Mouse (Mus musculus) cerebellum, adult 11 months (tissue): ENCODE measurements at regions not wholly inside any gene's neighbourhood (a gene's known extent, or its start where the extent isn't known, plus 50 kb on each side); places are given as distances from the start of the nearest gene placed in this dataset.

Experiments
- DNase-seq: peaks from one replicate; pipeline ENCODE4 v3.0.0; 2022

DNA sequence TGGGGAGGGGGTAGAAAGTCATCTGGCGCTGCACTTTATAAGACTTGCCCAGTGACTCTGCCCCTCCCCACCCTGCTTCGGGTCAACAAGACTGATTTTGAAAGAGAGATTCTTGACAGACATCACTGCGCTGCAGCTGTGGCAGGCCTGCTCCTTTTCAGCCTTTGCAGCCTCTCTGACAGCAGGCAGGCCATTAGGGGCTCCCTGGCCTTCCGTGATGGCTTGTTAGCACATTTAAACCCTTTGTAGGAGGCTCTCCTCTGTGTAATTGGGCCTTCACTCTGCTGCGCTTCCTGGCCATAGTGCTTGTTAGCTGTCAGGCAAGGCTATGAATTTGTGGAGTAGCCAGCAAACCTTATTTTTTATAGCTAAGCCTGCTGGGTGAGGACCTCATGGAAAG is 232.3 kb upstream of the Wscd1 start:
- DNase-seq, result no peak

GRCm38 (mm10) chr11:71527691-71528090 is 222.0 kb upstream of the Wscd1 start:
- no peak for DNase-seq

GRCm38 (mm10) chr11:71528588-71528987 is 221.1 kb upstream of the Wscd1 start:
- DNase-seq, result no peak

DNA sequence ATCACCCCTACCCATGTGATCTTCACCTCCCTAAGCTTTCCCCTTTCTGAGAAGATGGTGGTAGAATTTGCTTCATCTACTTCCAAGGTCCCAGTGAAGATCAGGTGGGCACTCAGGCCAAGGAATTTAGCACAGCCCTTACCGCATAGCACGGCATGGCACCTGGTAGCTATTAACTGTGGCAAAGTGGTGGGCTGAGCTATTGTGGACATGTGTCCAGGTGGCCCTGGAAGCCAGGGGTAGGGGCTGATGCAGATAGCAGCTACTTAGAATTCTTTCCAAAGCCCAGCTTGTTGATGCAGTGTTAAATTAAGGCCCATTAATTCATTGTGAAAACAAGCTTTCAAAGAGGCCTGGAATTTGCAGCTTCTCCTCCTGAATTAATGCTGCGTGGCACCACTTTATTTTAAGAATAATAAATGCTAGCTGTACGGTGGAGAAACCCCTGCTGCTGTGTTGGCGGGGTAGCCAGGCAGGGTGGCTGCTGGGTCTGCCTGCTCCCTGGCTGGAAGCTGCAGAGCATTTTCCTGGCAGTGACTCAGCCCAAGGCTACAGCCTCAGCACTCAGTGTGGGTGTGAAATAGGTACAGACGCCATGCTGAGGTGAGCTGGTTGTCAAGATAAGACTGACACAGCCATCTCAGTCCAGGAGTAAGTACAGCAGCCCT is 208.4 kb upstream of the Wscd1 start:
- no peak for DNase-seq

DNA sequence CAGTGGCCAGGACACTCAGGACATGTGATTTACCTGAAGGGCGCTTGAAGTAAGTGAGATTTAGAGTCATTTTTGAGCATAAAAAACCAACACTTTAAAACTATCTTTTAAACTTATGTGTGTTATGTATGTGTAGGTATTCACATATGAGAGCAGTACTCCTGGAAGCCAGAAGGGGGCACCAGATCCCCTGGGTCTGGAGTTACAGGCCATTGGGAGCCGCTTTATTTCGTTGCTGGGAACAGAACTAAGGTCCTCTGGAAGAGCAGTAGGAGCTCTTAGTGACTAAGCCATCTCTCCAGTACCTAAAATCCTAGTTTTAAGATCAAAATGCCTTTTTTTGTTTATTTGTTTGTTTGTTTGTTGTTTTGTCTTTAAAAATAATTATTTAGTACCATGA is 192.3 kb upstream of the Wscd1 start:
- DNase-seq, result no peak

GRCm38 (mm10) chr11:71564831-71565230 is 184.9 kb upstream of the Wscd1 start:
- DNase-seq, result no peak

- no peak for DNase-seq
Measured at GRCm38 (mm10) chr11:71576801-71577200, 172.9 kb upstream of the Wscd1 start.

DNA sequence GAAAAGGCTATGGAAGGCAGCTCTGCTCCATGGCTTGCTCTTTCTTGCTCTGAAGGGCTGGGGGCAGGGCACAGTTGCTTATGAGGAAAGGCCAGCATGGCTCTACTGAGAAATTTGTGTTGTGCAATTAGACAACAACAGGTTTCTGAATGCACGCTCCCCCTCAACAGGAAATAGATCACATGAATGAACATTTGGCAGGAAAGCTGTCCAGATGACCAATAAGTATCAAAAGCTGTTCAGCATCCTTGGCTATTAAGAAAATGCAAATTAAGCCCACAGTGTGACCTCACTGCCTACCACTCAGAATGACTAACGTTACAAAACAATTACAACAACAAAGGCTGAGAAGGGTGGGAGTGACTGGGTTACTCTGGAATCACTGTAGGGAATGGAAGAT is 167.9 kb upstream of the Wscd1 start:
- no peak for DNase-seq

- no peak for DNase-seq
Measured at GRCm38 (mm10) chr11:71591014-71591413, 158.7 kb upstream of the Wscd1 start.

GRCm38 (mm10) chr11:71594250-71594847 is 155.4 kb upstream of the Wscd1 start:
- peak; percentile 4 for DNase-seq

GRCm38 (mm10) chr11:71597709-71598108 is 152.0 kb upstream of the Wscd1 start:
- DNase-seq, result no peak

- DNase-seq, result no peak
Measured at GRCm38 (mm10) chr11:71610782-71611181, 138.9 kb upstream of the Wscd1 start.

DNA sequence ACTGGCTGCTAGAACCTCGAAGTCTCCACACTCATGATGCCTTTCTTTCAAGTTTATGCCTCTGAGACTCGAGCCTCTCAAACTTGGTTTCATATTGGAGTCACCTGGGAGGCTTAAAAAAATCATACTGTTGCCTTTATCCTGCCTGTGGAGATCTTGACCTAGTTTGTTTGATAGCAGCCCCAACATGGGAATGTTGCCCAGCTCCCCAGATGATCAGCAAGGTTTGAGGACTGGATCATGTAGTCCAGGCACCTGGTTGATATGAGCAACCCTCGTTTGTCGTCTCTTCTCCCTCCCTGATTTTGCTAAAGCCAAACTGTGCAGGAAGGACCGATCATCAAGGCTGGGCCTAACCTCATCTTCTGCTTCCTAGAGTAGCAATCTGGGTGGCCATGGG is 134.2 kb upstream of the Wscd1 start:
- peak; percentile 6 for DNase-seq

GRCm38 (mm10) chr11:71625501-71626191 is 124.1 kb upstream of the Wscd1 start:
- DNase-seq, result no peak

GRCm38 (mm10) chr11:71636111-71636510 is 113.6 kb upstream of the Wscd1 start:
- peak; percentile 6 for DNase-seq

DNA sequence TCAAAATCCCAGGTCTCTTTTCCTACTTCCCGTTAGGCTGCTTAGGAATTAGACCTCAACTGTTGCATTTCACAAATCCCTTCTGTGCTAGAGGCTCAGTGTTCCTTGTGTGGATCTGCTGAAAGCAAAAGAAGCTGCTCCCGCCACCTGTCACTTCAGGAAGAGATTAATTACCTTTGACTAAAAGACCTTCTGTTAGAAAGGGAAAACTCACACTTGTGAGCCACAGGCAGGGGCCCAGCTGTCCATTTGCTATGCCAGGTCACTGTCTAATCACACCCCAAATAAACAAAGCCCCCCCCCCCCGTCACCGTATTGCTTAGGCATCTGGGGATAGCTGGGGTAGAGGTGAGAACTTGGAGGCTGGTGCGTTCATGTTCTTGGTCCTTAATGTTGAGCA is 112.9 kb upstream of the Wscd1 start:
- DNase-seq, result peak; percentile 31

DNA sequence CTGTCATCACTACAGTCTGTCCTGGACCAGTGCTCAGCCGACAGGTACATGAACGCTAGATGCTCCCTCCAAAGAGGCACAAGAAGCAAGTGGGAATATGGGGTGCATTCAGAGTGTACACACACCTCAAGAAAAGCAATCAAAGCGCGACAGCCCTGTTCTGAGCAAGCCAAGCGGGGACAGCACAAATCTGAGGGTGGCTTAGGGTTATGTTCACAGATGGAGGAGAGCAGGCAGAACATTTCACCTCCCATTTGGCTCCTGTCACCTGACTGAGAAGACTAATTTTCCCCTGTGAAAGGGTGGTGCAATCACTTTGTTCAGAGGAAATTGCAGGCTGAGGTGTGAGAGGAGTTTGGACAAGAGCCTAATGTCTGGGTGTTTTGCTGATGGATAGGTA is 106.8 kb upstream of the Wscd1 start:
- no peak for DNase-seq

DNA sequence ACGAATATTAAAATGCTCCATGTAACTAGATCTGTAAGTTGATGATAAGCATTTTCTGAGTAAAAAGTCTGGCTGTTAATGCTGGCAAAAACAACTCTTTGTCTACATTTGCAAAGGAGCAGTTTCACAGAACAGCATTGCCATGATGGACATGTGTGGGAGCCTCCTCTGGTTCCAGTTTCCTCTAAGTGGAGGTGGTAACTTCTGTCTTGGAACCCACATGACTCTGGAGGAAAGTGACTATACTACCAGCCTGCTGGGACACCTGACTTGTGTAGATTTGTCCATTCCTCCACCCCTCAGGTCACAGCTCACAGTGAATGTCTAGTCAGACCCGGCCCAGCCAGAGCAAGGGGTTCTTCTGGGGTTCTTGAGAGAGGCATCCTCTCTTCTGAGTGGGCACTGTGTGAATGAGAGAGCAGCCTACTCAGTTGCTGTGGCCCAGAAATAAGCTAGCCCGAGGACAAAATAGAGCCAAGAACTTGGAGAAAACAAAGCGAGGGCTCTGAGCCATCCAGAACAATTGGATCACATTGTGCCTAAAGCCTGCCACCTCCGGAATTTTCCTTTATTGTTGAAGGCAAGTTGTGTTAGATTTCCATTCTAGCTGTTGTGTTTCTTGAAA is 97.9 kb upstream of the Wscd1 start:
- DNase-seq, result no peak

GRCm38 (mm10) chr11:71652381-71652775 is 97.3 kb upstream of the Wscd1 start:
- no peak for DNase-seq

DNA sequence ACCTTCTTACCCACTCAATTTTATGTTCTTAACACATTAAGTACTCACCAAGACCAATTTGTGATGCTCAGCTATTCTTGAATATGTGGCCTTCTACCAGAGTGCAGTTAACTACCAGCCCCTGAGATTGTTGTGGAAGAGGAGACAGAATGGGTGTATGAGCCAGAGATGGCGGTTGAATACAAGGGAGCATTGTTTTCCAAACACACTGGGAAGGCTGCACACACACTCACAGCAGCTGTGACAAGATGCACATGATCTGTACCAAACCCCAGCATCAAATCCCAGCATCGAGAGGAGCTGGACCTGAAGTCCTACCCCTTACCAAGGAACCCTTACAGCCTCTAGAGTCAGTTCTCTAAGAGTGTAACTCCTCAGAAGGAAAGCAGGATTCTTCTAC is 91.4 kb upstream of the Wscd1 start:
- DNase-seq, result no peak

DNA sequence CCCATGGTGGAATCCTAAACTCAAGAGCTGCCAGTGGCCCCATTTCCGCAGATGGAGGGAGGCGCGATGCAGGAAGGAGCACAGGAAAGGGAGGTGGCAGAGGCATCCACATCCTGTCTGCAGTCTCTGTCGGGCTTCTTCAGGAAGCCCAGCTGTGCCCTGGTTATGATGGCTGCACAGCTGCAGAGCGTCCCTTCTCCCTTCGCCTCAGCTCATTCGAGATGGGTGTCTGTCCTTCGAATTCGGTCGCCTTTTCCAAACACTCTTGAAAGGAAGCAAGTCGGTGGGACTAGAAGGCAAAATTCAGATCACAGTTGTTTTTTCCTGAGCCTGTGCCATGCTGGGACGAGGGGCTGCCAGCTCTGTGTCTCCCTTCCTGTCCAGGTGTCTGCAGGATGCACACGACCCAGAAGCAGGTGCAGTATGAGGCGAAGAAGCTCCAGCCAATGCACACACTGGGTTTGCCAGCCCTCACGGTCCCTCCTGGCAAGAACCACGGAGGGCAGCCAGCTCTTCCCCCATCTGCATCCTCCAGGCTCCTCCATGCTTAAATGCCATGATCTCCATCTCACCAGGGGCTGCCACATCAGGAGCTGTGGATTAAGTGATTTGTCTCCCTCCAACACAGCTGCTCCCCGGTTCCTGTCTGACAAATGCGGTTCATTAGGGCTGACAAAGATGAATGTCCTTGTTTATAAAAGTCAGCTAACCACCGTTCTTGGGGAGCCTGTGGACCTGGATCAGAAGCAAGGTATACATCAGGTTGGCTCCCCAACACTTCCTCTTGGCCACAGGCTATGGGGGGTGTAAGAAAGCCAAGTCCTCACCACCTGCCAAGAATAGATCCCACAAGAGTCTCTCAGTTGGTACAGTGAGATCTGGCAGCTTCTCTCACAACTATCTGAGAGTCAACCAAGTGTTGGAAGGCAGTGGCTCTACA is 79.3 kb upstream of the Wscd1 start:
- DNase-seq, result peak; percentile 21

DNA sequence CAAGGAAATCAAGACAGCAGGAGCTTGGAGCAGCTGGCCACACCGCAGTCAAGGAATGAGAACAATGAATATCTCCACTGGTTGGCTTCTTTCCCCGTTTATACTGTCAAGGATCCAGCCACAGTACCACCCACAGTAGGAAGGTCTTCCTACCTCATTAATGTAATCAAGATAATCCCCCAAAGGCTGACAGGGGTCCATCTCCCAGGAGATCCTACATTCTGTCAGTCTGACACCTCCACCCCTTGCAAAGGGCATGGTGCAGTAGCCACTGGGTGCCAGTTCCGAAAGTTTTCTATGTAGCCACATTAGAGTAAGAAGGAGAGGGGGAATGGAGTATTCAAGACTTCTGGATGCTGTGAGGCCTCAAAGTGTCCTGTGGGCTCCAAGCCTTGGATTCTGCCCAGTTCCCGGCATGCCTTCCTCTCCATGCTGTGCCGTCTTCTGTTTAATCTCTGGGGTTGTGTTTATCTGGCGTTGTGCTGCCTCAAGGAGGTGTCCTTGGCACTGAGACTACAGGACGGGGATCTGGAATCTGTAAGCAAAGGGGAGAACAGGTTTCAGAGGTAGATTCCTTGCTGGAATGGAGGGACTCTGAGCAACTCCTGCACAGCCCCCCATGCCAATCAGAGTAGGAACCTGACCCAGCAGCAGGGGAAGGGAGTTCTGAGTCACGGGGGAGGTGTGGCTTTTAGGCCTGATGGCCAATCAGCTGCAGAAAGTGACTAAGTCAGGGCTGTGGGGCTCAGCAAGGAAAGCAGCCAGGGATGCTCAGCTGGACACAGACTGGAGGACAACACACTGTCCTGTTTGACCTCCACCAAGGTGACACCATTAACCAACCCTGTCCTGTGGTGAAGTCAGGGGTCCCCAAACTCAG is 77.3 kb upstream of the Wscd1 start:
- DNase-seq, result peak; percentile 47
